In the genomic region with DNA sequence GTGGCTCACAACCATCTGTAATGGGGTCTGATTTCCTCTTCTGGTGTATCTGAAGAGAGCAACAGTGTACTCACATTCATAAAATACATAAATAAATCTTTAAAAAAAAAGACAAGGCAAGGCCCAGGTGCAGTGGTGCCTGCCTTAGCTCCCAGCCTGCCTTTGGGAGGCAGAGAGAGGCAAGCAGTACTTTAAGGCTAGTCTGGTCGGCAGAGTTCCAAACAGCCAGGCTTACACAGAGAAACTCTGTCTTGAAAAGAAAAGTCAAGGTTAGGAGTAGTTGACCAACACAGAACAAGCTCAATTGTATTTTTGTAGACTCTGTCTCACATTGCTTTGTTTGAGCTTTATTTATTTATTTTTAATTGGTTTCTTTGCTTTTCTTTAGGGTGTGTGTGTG, we compare ENCODE assay signal across 19 mouse cellular contexts. TPM values are rescaled to one million over a fixed set of nuclear protein-coding genes. Genes with fewer than 3 reads are reported as not detected.
DNase-seq lines count a peak whose midpoint lies in the region; ATAC-seq and TF ChIP-seq lines count a peak whose summit lies in the region.
"Had no signal": no experiment of that assay in that cellular context is flagged by ENCODE, and none has a peak within 500 bp of the region (broad histone marks: within the 10 kb centered on the region; RNA-seq: fewer than 3 reads in every experiment).

No protein-coding gene starts in this region.

- H3K4me3 ChIP-seq in thymus, adult 2 months (ENCODE audit: control insufficient read depth, insufficient read depth, low read length), result no peak overlapping the region
- H3K4me3 ChIP-seq: forebrain, embryonic 10.5 days; forebrain, embryonic 13.5 days; hindbrain, embryonic 12.5 days; hindbrain, embryonic 15.5 days had no signal

- H3K4me1 ChIP-seq in thymus, adult 2 months (replicated peaks; ENCODE audit: control insufficient read depth, insufficient read depth, low read length), result no peaks in the 10 kb centered on the region
- H3K4me1 ChIP-seq: forebrain, embryonic 13.5 days; hindbrain, embryonic 12.5 days; hindbrain, embryonic 15.5 days had no signal

- no peak for TF ChIP-seq CTCF in thymus, adult 2 months (IDR thresholded peaks at IDR 0.05; ENCODE audit: borderline replicate concordance, control insufficient read depth, extremely low read depth, insufficient read depth, low read length, poor library complexity)

- 97% methylated on average over 1 of the region's 1 CpGs for WGBS in thymus, adult 2 months

- H3K27ac ChIP-seq in thymus, adult 2 months (ENCODE audit: control insufficient read depth, insufficient read depth, low read length), result no peak overlapping the region
- H3K27ac ChIP-seq: forebrain, embryonic 10.5 days; forebrain, embryonic 13.5 days; hindbrain, embryonic 12.5 days; hindbrain, embryonic 15.5 days had no signal

- peak; percentile 37 for DNase-seq in ovary, adult 18-20 months (ENCODE audit: low spot score)
- no peak for DNase-seq in ovary, postnatal 10 days (ENCODE audit: low spot score)
- DNase-seq in adrenal gland, adult 8-10 months, result peak; percentile 69
- peak; percentile 72 for DNase-seq in adrenal gland, postnatal 25 days
- DNase-seq in testis, postnatal 14 days (ENCODE audit: low spot score), result peak; percentile 67
- no peak for DNase-seq in thymus, adult 2 months
- DNase-seq in kidney, adult 9 months, result no peak
- DNase-seq: cerebellum, adult 11 months; cerebellum, adult 8-10 months; cerebellum, postnatal 10 days; cerebellum, postnatal 36 days; gastrocnemius, postnatal 10 days had no signal

- TF ChIP-seq POLR2A in thymus, adult 2 months (IDR thresholded peaks at IDR 0.05; ENCODE audit: control insufficient read depth, extremely low read depth, insufficient read depth, low read length, poor library complexity), result no peak

- no peak for ATAC-seq in cerebellum, adult (ENCODE audit: insufficient number of reproducible peaks, low FRiP score, low TSS enrichment)
- ATAC-seq: activated CD4-positive, CD25-positive, alpha-beta regulatory T cell, adult 4 months; forebrain, embryonic 13.5 days; forebrain, embryonic 16.5 days had no signal

- H3K27me3 ChIP-seq in thymus, adult 2 months (ENCODE audit: control insufficient read depth, insufficient read depth, low read length), result no peaks in the 10 kb centered on the region
- H3K27me3 ChIP-seq: forebrain, embryonic 13.5 days; hindbrain, embryonic 12.5 days; hindbrain, embryonic 15.5 days had no signal

- H3K36me3 ChIP-seq in thymus, adult 2 months (ENCODE audit: control insufficient read depth, insufficient read depth, low read length), result no peaks in the 10 kb centered on the region; the same call in 1 of the 2 replicates

RNA-seq across cellular contexts. Expression of a gene that starts 22.5 kb away (rescaled TPM):
- total RNA-seq in adrenal gland, adult 8-10 months (2022), result 1 to 10 TPM; 3.5 to 5.0 (median 3.9) TPM
- 2.5 and 3.9 TPM in 2 replicates for total RNA-seq in adrenal gland, postnatal 25 days (2021)
- polyA plus RNA-seq in thymus, adult 2 months (2012; rRNA removed), result 44.6 and 45.4 TPM in 2 replicates

RNA-seq across cellular contexts. Expression of a gene that starts 38.5 kb away (rescaled TPM):
- total RNA-seq in adrenal gland, adult 8-10 months (2022), result 10 to 100 TPM in 2 of 4 experiments, 1 to 10 TPM in 2; 9.0 to 14.0 (median 11.6) TPM
- 10.7 and 12.0 TPM in 2 replicates for total RNA-seq in adrenal gland, postnatal 25 days (2021)
- polyA plus RNA-seq in thymus, adult 2 months (2012; rRNA removed), result 29.3 and 34.4 TPM in 2 replicates

RNA-seq across cellular contexts. Expression of a gene that starts 38.6 kb away (rescaled TPM):
- total RNA-seq in adrenal gland, adult 8-10 months (2022), result 10 to 100 TPM; 74.6 to 88.0 (median 79.3) TPM
- 53.1 and 64.1 TPM in 2 replicates for total RNA-seq in adrenal gland, postnatal 25 days (2021)
- 30.2 and 30.8 TPM in 2 replicates for polyA plus RNA-seq in thymus, adult 2 months (2012; rRNA removed)

RNA-seq across cellular contexts. Expression of a gene that starts 41.7 kb away (rescaled TPM):
- 100 to 1,000 TPM in 3 of 4 experiments, 10 to 100 TPM in 1; 96.3 to 115 (median 112) TPM for total RNA-seq in adrenal gland, adult 8-10 months (2022)
- 112 and 119 TPM in 2 replicates for total RNA-seq in adrenal gland, postnatal 25 days (2021)
- polyA plus RNA-seq in thymus, adult 2 months (2012; rRNA removed), result 42.5 and 43.9 TPM in 2 replicates

Comparison
In these comparisons a context has a peak if more than half of its experiments do, and no peak if none do; other contexts are left out.
1. DNase-seq: peak in ovary, adult 18-20 months (single experiment), adrenal gland, adult 8-10 months (single experiment), adrenal gland, postnatal 25 days (single experiment) and testis, postnatal 14 days (single experiment); none in ovary, postnatal 10 days (single experiment), thymus, adult 2 months (single experiment) and kidney, adult 9 months (single experiment).